Mouse (Mus musculus) liver (tissue): ENCODE data around the gene Antxr1.
A peak's percentile ranks its signal among the peaks of the same experiment; 100 is the strongest.

Experiments used
- DNase-seq: peaks from one replicate; pipeline ENCODE4 v3.0.0-alpha.2; 2020; ENCODE audit warnings: mixed read lengths

Antxr1 gene

GRCm38 (mm10) chr6:87287251-87287650 lies 48.4 kb downstream of the Antxr1 start:
- DNase-seq = no peak

GRCm38 (mm10) chr6:87285365-87285749 lies 50.3 kb downstream of the Antxr1 start:
- no peak for DNase-seq

- no peak for DNase-seq
Observed at GRCm38 (mm10) chr6:87284716-87285364, 50.8 kb downstream of the Antxr1 start.

GRCm38 (mm10) chr6:87282346-87282781 lies 53.3 kb downstream of the Antxr1 start:
- DNase-seq = peak; percentile 30

- no peak for DNase-seq
Observed at GRCm38 (mm10) chr6:87281771-87282170, 53.9 kb downstream of the Antxr1 start.

GRCm38 (mm10) chr6:87278151-87278550 lies 57.5 kb downstream of the Antxr1 start:
- DNase-seq = no peak

GRCm38 (mm10) chr6:87277527-87277926 lies 58.1 kb downstream of the Antxr1 start:
- no peak for DNase-seq

GRCm38 (mm10) chr6:87276941-87277340 lies 58.7 kb downstream of the Antxr1 start:
- no peak for DNase-seq

GRCm38 (mm10) chr6:87274779-87275178 lies 60.8 kb downstream of the Antxr1 start:
- DNase-seq = peak; percentile 24

GRCm38 (mm10) chr6:87273791-87274190 lies 61.8 kb downstream of the Antxr1 start:
- no peak for DNase-seq

GRCm38 (mm10) chr6:87273141-87273540 lies 62.5 kb downstream of the Antxr1 start:
- no peak for DNase-seq

- no peak for DNase-seq
Observed at GRCm38 (mm10) chr6:87272202-87272601, 63.4 kb downstream of the Antxr1 start.

GRCm38 (mm10) chr6:87270452-87270851 lies 65.2 kb downstream of the Antxr1 start:
- peak; percentile 30 for DNase-seq

GRCm38 (mm10) chr6:87269950-87270349 lies 65.7 kb downstream of the Antxr1 start:
- DNase-seq = no peak

- no peak for DNase-seq
Observed at GRCm38 (mm10) chr6:87262666-87263065, 73.0 kb downstream of the Antxr1 start.

- no peak for DNase-seq
Observed at GRCm38 (mm10) chr6:87258976-87259375, 76.6 kb downstream of the Antxr1 start.

GRCm38 (mm10) chr6:87257981-87258775 lies 77.4 kb downstream of the Antxr1 start:
- DNase-seq = no peak

GRCm38 (mm10) chr6:87257471-87257870 lies 78.2 kb downstream of the Antxr1 start:
- no peak for DNase-seq

- peak; percentile 13 for DNase-seq
Observed at GRCm38 (mm10) chr6:87255668-87256067, 80.0 kb downstream of the Antxr1 start.

- no peak for DNase-seq
Observed at GRCm38 (mm10) chr6:87254756-87255155, 80.9 kb downstream of the Antxr1 start.

GRCm38 (mm10) chr6:87251716-87252115 lies 83.9 kb downstream of the Antxr1 start:
- DNase-seq = no peak

- no peak for DNase-seq
Observed at GRCm38 (mm10) chr6:87250701-87251100, 84.9 kb downstream of the Antxr1 start.

- no peak for DNase-seq
Observed at GRCm38 (mm10) chr6:87248226-87248834, 87.3 kb downstream of the Antxr1 start.
